Mouse (Mus musculus) Patski (cell line): ENCODE data around the gene Lama2. TPM values are rescaled to one million over a fixed set of nuclear protein-coding genes. Genes with fewer than 3 reads are reported as not detected.
"Not testable (repeated sequence)": the region's sequence is repeated elsewhere in the genome, so short reads cannot be mapped to it uniquely, and the experiment has no call there.

Experiments used
- ATAC-seq: fragments of 100-300 bp; one replicate; pipeline ENCODE4 v1.8.0; 2021
- CTCF ChIA-PET: fragments of 350-600 bp; sonication (Branson Sonifier 250); formaldehyde crosslinking; loops from one replicate; lab custom pipeline; 2022; ENCODE audit warnings: inconsistent platforms; lab: Charles Lee
- POLR2A ChIA-PET: fragments of 350-600 bp; sonication (Branson Sonifier 250); formaldehyde crosslinking; loops from one replicate; lab custom pipeline; 2022; ENCODE audit warnings: antibody characterized with exemption, inconsistent platforms; lab: Charles Lee
- DNase-seq: peaks from one replicate; pipeline ENCODE4 v3.0.0-alpha.2; 2011; ENCODE audit warnings: low read depth, low spot score
- H3K27me3 ChIP-seq: fragments of 371-371 bp; one replicate; pipeline ENCODE4 v1.5.1; 2021
- CTCF ChIP-seq: fragments of 100-300 bp; IDR thresholded peaks from one replicate; pipeline ENCODE4 v1.5.1; 2021
- in situ Hi-C: fragments of 300-500 bp; cut with MboI; formaldehyde crosslinking; loops from 3 replicates; pipeline ENCODE4 v1.11.1; 2018; ENCODE audit warnings: low pct_unique_long_range_greater_than_20kb, mixed read lengths
- polyA plus RNA-seq: library from polyadenylated mRNA; unstranded; gene quantifications from one replicate; pipeline ENCODE4 v1.2.3, GENCODE M21; 2021

Lama2 gene
- polyA plus RNA-seq, 1 experiment from 2014 or later, result 0.01 TPM

DNA sequence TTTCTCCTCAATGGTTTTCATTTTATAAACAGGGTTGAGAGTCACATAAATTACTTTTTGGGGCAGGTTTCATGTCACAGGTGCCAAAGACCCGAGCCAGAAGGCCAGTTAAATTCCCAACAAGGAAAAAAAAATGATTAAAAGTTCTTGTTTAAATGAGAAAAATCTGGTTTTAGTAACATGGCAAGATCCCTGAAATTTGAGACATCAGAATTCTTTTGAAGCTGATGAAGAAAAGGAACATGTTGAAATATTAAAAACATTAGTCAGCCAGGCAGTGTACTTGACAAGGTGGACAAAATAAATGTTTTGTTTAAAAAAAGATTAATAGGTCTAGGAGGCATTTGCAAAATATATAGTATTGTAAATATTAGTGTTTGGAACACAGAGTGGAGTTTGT lies 634.1 kb downstream of the Lama2 start:
- in situ Hi-C loops, result no loop called here
- no peak for DNase-seq
- ATAC-seq, result no peak
- no peaks in the 10 kb centered on the region for H3K27me3 ChIP-seq
- CTCF ChIA-PET, result no interaction called here
- TF ChIP-seq CTCF, result no peak
- POLR2A ChIA-PET, result no interaction called here

DNA sequence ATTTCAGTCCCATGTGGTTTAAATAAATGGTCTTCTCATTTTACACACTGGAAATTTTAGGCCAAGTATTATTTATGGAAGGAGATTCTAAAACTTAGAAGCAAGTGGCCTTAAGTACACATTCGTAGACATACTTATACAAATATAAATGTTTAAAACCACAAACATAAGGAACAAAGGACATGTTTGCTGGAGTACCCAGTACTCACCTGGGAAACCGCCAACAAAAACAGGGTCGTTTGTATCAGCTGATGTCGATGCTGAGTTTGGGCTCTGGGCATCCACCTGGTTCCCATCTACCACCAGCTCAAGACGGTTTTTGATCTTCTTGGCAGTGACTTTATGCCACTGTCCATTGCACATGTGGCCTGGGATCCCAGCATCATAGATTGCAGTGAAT lies 635.5 kb downstream of the Lama2 start:
- ATAC-seq, in situ Hi-C loops, H3K27me3 ChIP-seq, DNase-seq, CTCF ChIA-PET: not testable (repeated sequence)
- POLR2A ChIA-PET, result interaction anchor here (1.6 kb wide), 1 partner anchor 10 kb away, joined by 6 read pairs; no protein-coding TSS in a partner anchor

DNA sequence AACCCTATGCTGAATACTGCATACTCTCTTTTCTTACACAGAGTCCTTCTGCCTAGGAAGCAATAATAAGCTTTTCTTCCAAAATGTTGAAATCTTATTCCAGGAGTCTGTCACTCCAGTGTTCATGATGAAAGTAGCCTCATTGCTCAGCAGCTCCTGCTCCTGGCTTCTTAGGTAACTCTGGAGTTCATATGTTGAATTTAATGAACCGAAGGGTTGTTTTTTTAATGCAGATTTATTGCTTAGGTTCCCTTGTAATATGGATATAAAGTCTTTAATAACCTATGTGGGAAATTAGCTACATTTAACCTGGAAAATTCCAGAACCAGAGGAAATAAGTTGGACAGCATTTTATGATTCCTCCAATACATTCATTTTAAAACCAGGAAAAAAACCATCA lies 636.0 kb downstream of the Lama2 start:
- no peak for TF ChIP-seq CTCF
- POLR2A ChIA-PET, result interaction anchor here (1.6 kb wide), 1 partner anchor 11 kb away, joined by 6 read pairs; no protein-coding TSS in a partner anchor
- DNase-seq (no peak), ATAC-seq (no peak)
- no peaks in the 10 kb centered on the region for H3K27me3 ChIP-seq
- in situ Hi-C loops, result no loop called here
- CTCF ChIA-PET, result interaction anchor here (2.2 kb wide), 1 partner anchor 44 kb away, joined by 5 read pairs; no protein-coding TSS in a partner anchor

DNA sequence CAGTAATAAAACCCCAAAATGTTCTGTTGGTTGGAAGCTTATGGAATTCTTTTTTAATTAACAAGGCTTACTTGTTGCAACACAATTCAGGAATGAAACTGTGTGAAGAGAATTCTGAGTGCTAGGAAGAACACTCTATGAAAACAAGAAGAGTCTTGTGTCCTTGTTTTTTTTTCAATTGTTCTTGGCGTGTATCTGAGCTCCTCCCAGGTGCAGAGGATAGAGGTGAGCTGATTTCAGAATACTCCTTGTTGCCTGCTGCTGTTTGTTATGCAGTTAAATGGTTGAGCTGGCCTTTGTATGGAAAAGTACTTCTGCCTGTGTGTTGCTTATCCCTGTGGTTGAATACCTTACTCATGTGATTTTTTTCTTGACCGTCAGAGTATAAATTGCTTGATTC lies 636.9 kb downstream of the Lama2 start:
- ChIA-PET POLR2A (no interaction called here), CTCF (interaction anchor here (0.8 to 2.2 kb wide), 2 partner anchors 11 to 45 kb away, joined by 3 to 5 read pairs; no protein-coding TSS in a partner anchor)
- in situ Hi-C loops, result no loop called here

DNA sequence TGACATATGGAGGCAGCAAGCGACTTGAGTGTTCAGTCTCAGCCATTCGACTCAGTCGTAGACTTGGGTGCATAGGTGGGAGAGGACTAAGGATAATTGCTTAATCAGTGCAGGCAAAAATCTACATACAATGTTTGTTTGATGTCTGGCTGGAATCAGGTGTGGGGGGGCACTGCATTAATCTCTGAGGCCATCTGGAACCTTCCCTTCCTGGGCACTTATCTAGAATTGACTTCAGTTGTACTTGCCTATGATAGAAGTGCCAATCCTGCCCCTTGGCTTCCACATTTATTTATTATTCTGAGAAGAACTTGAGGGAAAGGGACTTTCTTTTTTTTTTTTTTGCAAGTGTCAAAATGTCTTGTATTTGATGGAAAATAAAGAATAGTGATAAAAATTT lies 644.2 kb downstream of the Lama2 start:
- DNase-seq, result no peak
- in situ Hi-C loops, result no loop called here
- no peak for ATAC-seq
- ChIA-PET POLR2A (no interaction called here), CTCF (no interaction called here)
- no peak for TF ChIP-seq CTCF
- no peaks in the 10 kb centered on the region for H3K27me3 ChIP-seq

More for the DNA sequence above, 636.9 kb downstream of the Lama2 start:
- no peak for ATAC-seq
- no peak for DNase-seq
- TF ChIP-seq CTCF, result no peak
- H3K27me3 ChIP-seq, result no peaks in the 10 kb centered on the region

DNA sequence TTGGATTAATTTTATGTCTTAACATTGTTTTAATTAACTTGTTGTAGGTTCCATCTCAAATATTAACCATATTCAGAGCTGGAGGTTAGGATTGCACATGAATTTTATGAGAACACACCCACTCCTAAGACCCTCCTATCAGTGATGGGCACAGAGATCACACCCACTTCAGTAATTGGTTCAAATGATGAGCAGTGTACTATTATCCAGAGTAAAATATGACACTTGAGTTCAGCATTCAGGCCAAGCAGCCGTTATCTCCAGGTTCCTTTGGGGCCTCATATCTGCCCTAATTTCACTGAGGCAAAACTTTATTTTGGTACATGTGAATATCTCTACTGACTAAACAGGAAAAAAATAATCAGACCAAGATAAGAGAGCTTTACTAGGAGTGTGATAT lies 645.3 kb downstream of the Lama2 start:
- in situ Hi-C loops, result no loop called here
- no peaks in the 10 kb centered on the region for H3K27me3 ChIP-seq
- ATAC-seq (no peak), DNase-seq (no peak)
- ChIA-PET CTCF (no interaction called here), POLR2A (interaction anchor here (0.6 kb wide), 1 partner anchor 19 kb away, joined by 4 read pairs; no protein-coding TSS in a partner anchor)
- TF ChIP-seq CTCF, result no peak

DNA sequence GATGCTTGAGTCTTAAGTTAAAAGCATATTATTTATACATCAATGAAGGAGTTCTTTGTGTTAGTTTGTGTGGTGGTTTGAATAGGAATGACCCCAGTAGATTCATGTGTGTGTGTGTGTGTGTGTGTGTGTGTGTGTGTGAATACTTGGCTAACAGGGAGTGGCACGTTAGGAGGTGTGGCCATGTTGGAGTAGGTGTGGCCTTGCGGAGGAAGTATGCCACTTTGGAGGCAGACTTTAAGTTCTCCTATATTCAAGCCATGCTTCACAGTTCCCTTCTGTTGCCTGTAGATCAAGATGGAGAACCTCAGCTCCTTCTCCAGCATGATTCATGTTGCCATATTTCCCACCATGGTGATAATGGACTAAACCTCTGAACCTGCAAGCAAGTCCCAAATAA lies 646.0 kb downstream of the Lama2 start:
- POLR2A ChIA-PET, result no interaction called here
- in situ Hi-C loops, result no loop called here
- CTCF ChIA-PET, result no interaction called here
- no peak for TF ChIP-seq CTCF
- DNase-seq, result no peak
- peaks cover 2% of the 10 kb centered on the region for H3K27me3 ChIP-seq
- ATAC-seq, result no peak

DNA sequence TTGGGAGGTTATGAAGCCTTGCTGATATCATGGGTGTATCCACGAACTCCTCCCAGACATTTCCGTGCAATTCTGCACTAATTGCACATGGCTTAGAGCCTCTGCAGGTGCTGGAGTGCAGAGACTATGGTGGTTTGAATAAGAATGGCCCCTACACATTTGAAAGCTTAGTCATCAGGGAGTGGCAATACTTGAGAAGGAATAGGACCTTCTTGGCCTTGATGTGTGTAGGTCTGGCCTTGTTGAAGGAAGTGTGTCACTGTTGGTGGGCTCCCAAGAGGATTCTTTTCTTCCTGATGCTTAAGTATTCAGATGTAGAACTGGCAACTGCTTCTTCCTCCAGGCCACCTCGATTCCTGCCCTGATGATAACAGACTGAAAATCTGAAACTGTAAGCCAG lies 661.0 kb downstream of the Lama2 start:
- ATAC-seq (no peak), DNase-seq (no peak)
- POLR2A ChIA-PET, result no interaction called here
- in situ Hi-C loops, result no loop called here
- H3K27me3 ChIP-seq, result no peaks in the 10 kb centered on the region
- TF ChIP-seq CTCF, result no peak
- CTCF ChIA-PET, result no interaction called here

DNA sequence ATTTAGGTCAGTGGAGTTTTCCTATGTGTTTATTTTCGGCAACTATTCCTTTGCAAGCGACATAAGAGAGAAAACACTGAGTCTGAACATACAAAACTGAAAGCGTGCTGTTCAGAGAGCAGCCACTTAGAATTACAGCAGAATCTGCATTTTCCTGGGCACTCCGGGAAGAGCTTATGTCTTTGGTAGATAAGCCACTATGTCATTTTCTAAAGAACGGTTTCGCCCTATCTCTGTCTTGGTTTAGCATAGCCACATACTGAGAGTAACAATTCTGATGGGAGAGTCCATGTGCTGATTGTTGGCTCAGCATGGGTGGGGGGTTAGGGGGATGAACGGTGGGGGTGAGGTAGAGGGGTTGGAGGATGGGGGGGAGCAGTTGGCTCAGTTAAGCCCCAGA lies 669.1 kb downstream of the Lama2 start:
- in situ Hi-C loops, result no loop called here
- TF ChIP-seq CTCF, result no peak
- ChIA-PET POLR2A (no interaction called here), CTCF (no interaction called here)
- no peak for ATAC-seq
- DNase-seq, result no peak
- H3K27me3 ChIP-seq, result no peaks in the 10 kb centered on the region

DNA sequence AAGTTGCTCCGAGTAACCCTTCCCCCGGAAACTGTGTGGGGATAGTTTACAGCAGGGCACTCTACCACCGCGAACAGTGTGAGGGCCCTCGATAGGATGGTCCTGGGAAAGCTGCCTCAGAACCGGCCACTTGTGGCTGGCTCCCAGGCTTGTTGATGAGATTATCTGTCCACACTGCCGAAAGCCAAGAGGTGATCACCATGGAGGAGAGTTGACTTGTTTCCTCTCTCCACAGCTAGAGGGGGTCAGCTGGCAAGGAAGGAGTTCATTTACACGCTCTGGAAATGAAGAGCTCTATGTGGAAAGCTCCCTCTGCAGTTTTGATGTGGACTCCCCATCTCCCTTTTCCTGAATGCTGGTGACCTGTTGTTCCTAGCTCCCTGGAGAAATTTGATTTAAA lies 669.9 kb downstream of the Lama2 start:
- ChIA-PET POLR2A (no interaction called here), CTCF (no interaction called here)
- TF ChIP-seq CTCF, result peak; percentile 6

DNA sequence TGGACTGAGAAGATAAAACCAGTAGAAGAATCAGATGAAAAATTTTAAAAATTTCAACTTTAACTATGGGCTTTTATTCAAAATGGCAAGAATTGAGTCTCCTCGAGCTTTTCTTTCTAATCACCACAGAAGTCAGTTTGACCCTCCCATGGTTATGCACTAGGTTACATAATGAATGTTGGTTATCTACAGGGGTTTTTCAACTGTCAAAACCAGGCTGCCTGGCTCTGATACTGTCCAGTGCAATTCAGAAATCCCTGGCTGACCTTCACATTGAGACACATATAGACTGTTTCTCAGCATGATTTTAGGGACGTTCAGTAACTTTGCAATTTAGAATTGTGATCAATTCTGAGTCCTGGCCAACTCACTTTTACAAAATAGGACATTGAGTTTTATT lies 671.2 kb downstream of the Lama2 start:
- ChIA-PET POLR2A (no interaction called here), CTCF (no interaction called here)
- no peak for ATAC-seq
- in situ Hi-C loops, result no loop called here
- no peaks in the 10 kb centered on the region for H3K27me3 ChIP-seq
- no peak for TF ChIP-seq CTCF
- no peak for DNase-seq

More for the DNA sequence above, 669.9 kb downstream of the Lama2 start:
- no peaks in the 10 kb centered on the region for H3K27me3 ChIP-seq
- no peak for ATAC-seq
- no peak for DNase-seq
- in situ Hi-C loops, result no loop called here

DNA sequence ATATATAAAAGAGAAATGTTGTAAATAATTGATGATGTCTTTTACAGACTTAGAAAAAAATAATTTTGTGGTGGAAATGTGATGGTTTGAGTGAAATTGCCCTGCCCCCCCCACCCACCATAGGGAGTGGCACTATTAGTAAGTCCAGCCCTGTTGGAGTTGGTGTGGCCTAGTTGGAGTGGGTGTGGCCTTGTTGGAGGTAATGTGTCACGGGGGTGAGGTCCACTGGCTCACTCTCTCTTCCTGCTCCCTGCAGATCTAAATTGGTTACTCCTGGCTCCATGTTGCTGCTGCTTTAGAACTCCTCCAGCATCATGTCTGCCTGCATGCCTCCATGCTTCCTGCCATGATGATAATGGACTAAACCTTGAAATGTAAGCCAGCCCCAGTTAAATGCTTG lies 680.0 kb downstream of the Lama2 start:
- POLR2A ChIA-PET, result no interaction called here
- ATAC-seq (no peak), DNase-seq (no peak)
- H3K27me3 ChIP-seq, result no peaks in the 10 kb centered on the region
- CTCF ChIA-PET, result no interaction called here
- in situ Hi-C loops, result no loop called here
- no peak for TF ChIP-seq CTCF

DNA sequence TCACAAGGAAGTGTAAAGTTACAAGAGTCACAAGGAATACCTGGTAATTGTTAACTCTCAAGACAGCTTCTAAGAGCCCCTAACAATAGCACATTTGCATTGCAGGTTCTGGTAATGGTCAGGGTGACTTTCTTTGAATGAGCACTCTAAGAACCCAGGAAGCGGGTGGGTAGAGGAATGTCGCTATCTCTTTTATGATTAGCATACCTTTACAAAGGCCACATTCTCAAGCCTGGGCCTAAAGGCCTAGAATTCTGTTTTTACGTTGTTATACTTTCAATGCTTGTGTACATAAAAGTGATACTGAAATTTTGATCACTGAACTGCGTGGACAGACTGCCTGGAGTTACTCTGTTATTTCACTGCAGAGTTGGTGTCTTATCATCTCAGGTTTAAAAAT lies 681.1 kb downstream of the Lama2 start:
- H3K27me3 ChIP-seq, POLR2A ChIA-PET, CTCF ChIA-PET, DNase-seq, in situ Hi-C loops, ATAC-seq: not testable (repeated sequence)

DNA sequence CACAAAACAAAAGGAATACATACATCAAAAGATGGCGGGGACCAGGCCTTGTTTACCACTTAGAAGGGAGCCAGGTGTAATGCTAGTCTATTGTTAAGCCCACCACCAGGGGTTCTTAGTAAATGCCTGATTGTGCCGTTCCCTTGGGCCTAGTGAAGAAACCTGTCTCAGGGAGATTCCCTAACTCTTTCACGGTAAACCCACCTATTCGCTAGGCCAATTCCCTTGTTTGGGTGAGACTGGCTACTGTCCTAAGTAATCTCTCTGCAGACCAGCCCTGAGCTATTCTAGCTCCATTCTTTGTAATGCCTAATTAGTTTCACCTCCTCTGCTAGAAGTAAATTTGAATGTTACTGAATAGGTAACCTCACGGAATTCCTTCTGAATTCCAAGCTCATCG lies 683.5 kb downstream of the Lama2 start:
- DNase-seq, ATAC-seq, H3K27me3 ChIP-seq, POLR2A ChIA-PET, in situ Hi-C loops, CTCF ChIA-PET: not testable (repeated sequence)
